Mouse (Mus musculus): Measurements from ENCODE around the gene Adcy5. TPM values are rescaled to one million over a fixed set of nuclear protein-coding genes. Genes with fewer than 3 reads are reported as not detected.

Adcy5 gene
- total and polyA plus RNA-seq, 3 experiments, result under 0.01 to 0.08 TPM; not detected in 1

DNA sequence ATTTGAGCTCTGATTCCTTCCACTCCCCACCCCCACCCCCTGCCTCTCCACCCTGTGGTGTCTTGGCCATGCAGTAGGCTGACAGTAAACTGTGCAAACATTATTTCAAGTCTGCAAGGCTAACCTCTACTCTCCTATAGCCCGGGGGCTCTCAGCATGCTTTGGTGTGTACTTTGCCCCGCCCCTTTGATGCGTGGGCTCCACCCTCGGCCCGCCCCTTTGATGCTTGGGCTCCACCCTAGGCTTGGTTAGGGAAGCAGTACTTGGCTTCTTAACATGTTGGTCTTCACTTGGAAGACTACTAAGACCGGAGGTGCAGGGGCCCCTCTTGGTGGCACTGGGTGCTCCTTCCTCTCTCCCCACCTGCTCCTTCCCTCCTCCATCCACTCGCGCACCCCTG is 4.9 kb downstream of the Adcy5 start:
- Histone ChIP-seq H3K36me3 (ENCODE audit: control insufficient read depth in 1 of 2, insufficient read depth in 2 of 2, low read length in 2 of 2) (no peaks in the 10 kb centered on the region), H3K79me2 (ENCODE audit: control insufficient read depth, insufficient read depth, low read length, poor library complexity) (no peaks in the 10 kb centered on the region), H3K9ac (ENCODE audit: control insufficient read depth, low read depth, low read length, poor library complexity, severe bottlenecking) (no peak overlapping the region), H3K9me3 (replicated peaks; ENCODE audit: insufficient read depth, low read length) (no peaks in the 10 kb centered on the region), H3K4me1 (ENCODE audit: control insufficient read depth in 1 of 2, insufficient read depth in 2 of 2, low read length in 2 of 2) (no peaks in the 10 kb centered on the region), H3K27ac (ENCODE audit: control insufficient read depth, low read depth, low read length) (no peak overlapping the region), H3K27me3 (ENCODE audit: control insufficient read depth in 1 of 2, insufficient read depth in 2 of 2, low read length in 2 of 2) (no peaks in the 10 kb centered on the region), H3K4me3 (ENCODE audit: control insufficient read depth in 1 of 2, insufficient read depth in 1 of 2, low read depth in 2 of 2, low read length in 2 of 2) (no peak overlapping the region)
- DNase-seq (ENCODE audit: low read depth, low spot score), result no peak
- TF ChIP-seq MAX (IDR thresholded peaks at IDR 0.05; ENCODE audit: low read length) (no peak), MAFK (IDR thresholded peaks at IDR 0.05; ENCODE audit: borderline replicate concordance, low read depth, low read length) (no peak), RAD21 (IDR thresholded peaks at IDR 0.05; ENCODE audit: low read depth, low read length) (no peak), CHD2 (IDR thresholded peaks at IDR 0.05; ENCODE audit: low read length) (no peak), UBTF (IDR thresholded peaks at IDR 0.05; ENCODE audit: borderline replicate concordance, insufficient read depth, low read depth, low read length) (no peak), ETS1 (IDR thresholded peaks at IDR 0.05; ENCODE audit: low read depth, low read length) (no peak), RCOR1 (IDR thresholded peaks at IDR 0.05; ENCODE audit: low read depth, low read length) (no peak)

- no peaks in the 10 kb centered on the region for H3K27me3 ChIP-seq (ENCODE audit: control insufficient read depth in 1 of 2, insufficient read depth in 2 of 2, low read length in 2 of 2)
- no peak overlapping the region for H3K4me3 ChIP-seq (ENCODE audit: control insufficient read depth in 1 of 2, insufficient read depth in 1 of 2, low read depth in 2 of 2, low read length in 2 of 2)
These were observed 5.3 kb downstream of the Adcy5 start for GRCm38 (mm10) chr16:35159991-35160390.

DNA sequence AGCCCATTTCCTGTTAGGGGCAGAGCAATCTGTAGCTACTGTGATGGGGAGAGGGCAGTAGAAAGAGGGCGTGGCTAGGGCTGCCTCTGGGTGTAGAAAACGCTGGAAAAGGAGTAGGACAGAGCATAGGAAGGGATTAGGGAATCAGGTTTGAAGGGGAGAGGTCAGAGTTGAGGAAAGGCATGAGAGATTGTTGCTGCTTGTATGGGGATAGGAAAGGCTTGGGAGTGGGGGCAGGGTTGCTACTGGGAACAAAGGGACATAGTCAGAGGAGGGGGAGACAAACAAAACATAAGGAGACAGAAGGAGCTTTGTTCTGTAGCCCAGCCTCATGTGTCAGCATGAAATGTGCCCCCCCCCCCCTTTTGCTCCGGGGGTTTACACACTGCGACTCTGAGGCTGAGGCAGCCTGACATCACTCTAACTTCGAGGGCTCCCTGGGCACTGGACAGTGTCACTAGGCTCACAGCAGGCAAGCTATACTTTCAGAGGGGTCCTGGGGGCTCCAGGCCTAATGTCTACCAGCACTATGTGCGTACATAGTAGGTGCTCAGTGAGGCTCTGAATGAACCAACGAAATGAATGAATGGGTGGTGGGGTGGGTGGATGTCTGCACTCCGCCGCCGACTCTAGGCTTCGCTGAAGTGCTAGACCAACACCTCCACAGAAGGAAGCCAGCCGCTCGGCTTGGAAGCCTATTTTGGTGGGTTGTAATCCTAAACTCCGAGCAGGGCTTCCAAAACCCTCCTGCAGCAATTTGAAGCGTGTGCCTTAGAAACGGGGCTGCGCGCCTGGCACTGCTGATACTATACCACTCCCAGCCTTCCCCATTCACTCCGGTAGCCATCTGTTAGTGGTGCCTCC is 9.9 kb downstream of the Adcy5 start:
- no peaks in the 10 kb centered on the region for H3K36me3 ChIP-seq (ENCODE audit: control insufficient read depth in 1 of 2, insufficient read depth in 2 of 2, low read length in 2 of 2)
- no peak overlapping the region for H3K4me3 ChIP-seq (ENCODE audit: control insufficient read depth in 1 of 2, insufficient read depth in 1 of 2, low read depth in 2 of 2, low read length in 2 of 2)
- no peak overlapping the region for H3K9ac ChIP-seq (ENCODE audit: control insufficient read depth, low read depth, low read length, poor library complexity, severe bottlenecking)
- H3K27ac ChIP-seq (ENCODE audit: control insufficient read depth, low read depth, low read length), result no peak overlapping the region
- no peaks in the 10 kb centered on the region for H3K4me1 ChIP-seq (ENCODE audit: control insufficient read depth in 1 of 2, insufficient read depth in 2 of 2, low read length in 2 of 2)
- H3K79me2 ChIP-seq (ENCODE audit: control insufficient read depth, insufficient read depth, low read length, poor library complexity), result no peaks in the 10 kb centered on the region
- H3K27me3 ChIP-seq (ENCODE audit: control insufficient read depth in 1 of 2, insufficient read depth in 2 of 2, low read length in 2 of 2), result no peaks in the 10 kb centered on the region
- no peak for TF ChIP-seq CTCF (IDR thresholded peaks at IDR 0.05 in 2 of 3, conservative IDR thresholded peaks at IDR 0.05 in 1 of 3; ENCODE audit: control insufficient read depth in 1 of 3, insufficient read depth in 1 of 3, low read depth in 2 of 3, low read length in 3 of 3, poor library complexity in 1 of 3, severe bottlenecking in 1 of 3)
- TF ChIP-seq MEF2A (IDR thresholded peaks at IDR 0.05; ENCODE audit: extremely low read depth, insufficient replicate concordance, low read depth, low read length, poor library complexity, severe bottlenecking), result no peak
- no peak for TF ChIP-seq MAX (IDR thresholded peaks at IDR 0.05; ENCODE audit: low read length)
- no peak for TF ChIP-seq MAFK (IDR thresholded peaks at IDR 0.05; ENCODE audit: borderline replicate concordance, low read depth, low read length)
- TF ChIP-seq MXI1 (IDR thresholded peaks at IDR 0.05; ENCODE audit: low read depth, low read length), result no peak
- no peak for DNase-seq (ENCODE audit: low read depth, low spot score)
- no peaks in the 10 kb centered on the region for H3K9me3 ChIP-seq (replicated peaks; ENCODE audit: insufficient read depth, low read length)

More at GRCm38 (mm10) chr16:35159991-35160390, 5.3 kb downstream of the Adcy5 start:
- no peak overlapping the region for H3K9ac ChIP-seq (ENCODE audit: control insufficient read depth, low read depth, low read length, poor library complexity, severe bottlenecking)
- no peaks in the 10 kb centered on the region for H3K36me3 ChIP-seq (ENCODE audit: control insufficient read depth in 1 of 2, insufficient read depth in 2 of 2, low read length in 2 of 2)
- no peak overlapping the region for H3K27ac ChIP-seq (ENCODE audit: control insufficient read depth, low read depth, low read length)
- no peaks in the 10 kb centered on the region for H3K4me1 ChIP-seq (ENCODE audit: control insufficient read depth in 1 of 2, insufficient read depth in 2 of 2, low read length in 2 of 2)
- H3K79me2 ChIP-seq (ENCODE audit: control insufficient read depth, insufficient read depth, low read length, poor library complexity), result no peaks in the 10 kb centered on the region
- TF ChIP-seq ZC3H11A (IDR thresholded peaks at IDR 0.05; ENCODE audit: low read depth, low read length) (no peak), CTCF (IDR thresholded peaks at IDR 0.05 in 2 of 3, conservative IDR thresholded peaks at IDR 0.05 in 1 of 3; ENCODE audit: control insufficient read depth in 1 of 3, insufficient read depth in 1 of 3, low read depth in 2 of 3, low read length in 3 of 3, poor library complexity in 1 of 3, severe bottlenecking in 1 of 3) (no peak), ZNF384 (IDR thresholded peaks at IDR 0.05; ENCODE audit: low read depth, low read length) (no peak), CHD1 (IDR thresholded peaks at IDR 0.05; ENCODE audit: low read depth, low read length) (no peak), POLR2AphosphoS5 (IDR thresholded peaks at IDR 0.05; ENCODE audit: borderline replicate concordance, low read depth, low read length) (no peak)
- no peaks in the 10 kb centered on the region for H3K9me3 ChIP-seq (replicated peaks; ENCODE audit: insufficient read depth, low read length)
- no peak for DNase-seq (ENCODE audit: low read depth, low spot score)

Data from MEL (cell line).